Mouse (Mus musculus): ENCODE results near the gene Atoh7.

DNA sequence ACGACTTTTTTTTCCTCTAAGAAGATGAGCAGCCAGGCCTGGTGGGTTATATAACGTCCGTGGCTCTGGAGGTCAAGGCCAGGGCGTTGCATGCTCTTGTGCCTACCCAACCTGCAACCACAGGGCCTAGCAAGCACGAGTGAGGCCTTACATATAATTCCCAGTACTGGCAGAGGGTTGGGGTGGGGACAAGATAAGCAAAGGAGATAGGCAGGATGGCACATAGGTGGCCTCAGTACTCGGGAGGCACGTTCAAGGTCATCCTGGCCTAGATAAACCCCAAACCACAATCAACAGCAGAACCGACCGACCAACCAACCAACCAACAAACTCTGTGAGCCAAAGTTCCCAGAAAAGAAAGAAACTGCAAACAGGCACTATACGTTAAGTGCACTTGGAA is 13.1 kb upstream of the Atoh7 start:
- TF ChIP-seq POLR2A (IDR thresholded peaks at IDR 0.05; ENCODE audit: control insufficient read depth in 1 of 2, insufficient read depth in 1 of 2, low read depth in 1 of 2, low read length in 2 of 2, poor library complexity in 1 of 2) (no peak), ZKSCAN1 (IDR thresholded peaks at IDR 0.05; ENCODE audit: low read depth, low read length) (no peak), CTCF (IDR thresholded peaks at IDR 0.05 in 2 of 3, conservative IDR thresholded peaks at IDR 0.05 in 1 of 3; ENCODE audit: control insufficient read depth in 1 of 3, insufficient read depth in 1 of 3, low read depth in 2 of 3, low read length in 3 of 3, poor library complexity in 1 of 3, severe bottlenecking in 1 of 3) (no peak), ZNF384 (IDR thresholded peaks at IDR 0.05; ENCODE audit: low read depth, low read length) (no peak), MXI1 (IDR thresholded peaks at IDR 0.05; ENCODE audit: low read depth, low read length) (no peak), SMC3 (IDR thresholded peaks at IDR 0.05; ENCODE audit: low read depth, low read length) (no peak), E2F4 (IDR thresholded peaks at IDR 0.05; ENCODE audit: borderline replicate concordance, low read depth, low read length) (no peak), POLR2AphosphoS2 (IDR thresholded peaks at IDR 0.05; ENCODE audit: low read length) (no peak), MAFK (IDR thresholded peaks at IDR 0.05; ENCODE audit: borderline replicate concordance, low read depth, low read length) (no peak), USF1 (IDR thresholded peaks at IDR 0.05; ENCODE audit: low read depth, low read length) (no peak), EP300 (IDR thresholded peaks at IDR 0.05; ENCODE audit: low read depth in 1 of 2, low read length in 2 of 2) (no peak), POLR2AphosphoS5 (IDR thresholded peaks at IDR 0.05; ENCODE audit: borderline replicate concordance, low read depth, low read length) (no peak)

Data from MEL (cell line).